In the genomic region with DNA sequence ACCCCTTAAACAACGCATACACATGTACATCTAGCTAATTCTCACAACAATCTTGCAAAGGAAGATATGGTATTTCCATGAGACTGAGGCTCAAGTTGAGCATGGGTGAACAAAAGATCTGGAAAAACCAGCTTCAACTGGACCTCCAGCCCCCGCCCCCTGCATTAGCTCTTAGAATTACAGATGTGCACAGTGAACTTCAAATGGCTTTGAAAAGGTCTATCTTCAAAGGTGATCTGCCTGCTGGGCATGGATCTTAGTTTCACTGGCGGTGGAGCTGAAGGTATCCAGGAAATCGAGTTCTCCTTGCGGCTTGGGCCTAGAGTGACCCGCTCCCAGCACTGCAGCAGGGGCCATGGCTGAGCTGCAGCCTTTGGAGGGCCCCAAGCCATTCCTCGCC, we compare ENCODE assay signal across 23 mouse cellular contexts. TPM values are rescaled to one million over a fixed set of nuclear protein-coding genes. Genes with fewer than 3 reads are reported as not detected.
A peak's percentile ranks its signal among the peaks of the same experiment; 100 is the strongest.
DNase-seq lines count a peak whose midpoint lies in the region; ATAC-seq and TF ChIP-seq lines count a peak whose summit lies in the region.
"Had no signal": no experiment of that assay in that cellular context is flagged by ENCODE, and none has a peak within 500 bp of the region (broad histone marks: within the 10 kb centered on the region; RNA-seq: fewer than 3 reads in every experiment).

No protein-coding gene starts in this region.

- no peak for TF ChIP-seq CTCF in kidney, postnatal 0 days (IDR thresholded peaks at IDR 0.05; ENCODE audit: low read depth)
- no peak for TF ChIP-seq CTCF in ES-Bruce4 (IDR thresholded peaks at IDR 0.05; ENCODE audit: low read depth, low read length)

- H3K9ac ChIP-seq in hindbrain, embryonic 13.5 days: no peak overlapping the region
- no peak overlapping the region for H3K9ac ChIP-seq in hindbrain, embryonic 14.5 days
- H3K9ac ChIP-seq in kidney, postnatal 0 days (ENCODE audit: low read depth, low read length): no peak overlapping the region
- 0 out of 2 replicates have a peak overlapping the region, but pooled peaks have one; percentile 5 for H3K9ac ChIP-seq in ES-Bruce4 (ENCODE audit: low read depth, poor library complexity, severe bottlenecking)
- H3K9ac ChIP-seq: forebrain, embryonic 12.5 days; intestine, embryonic 15.5 days; liver, postnatal 0 days had no signal

- H3K9me3 ChIP-seq in hindbrain, embryonic 13.5 days: no peaks in the 10 kb centered on the region
- no peaks in the 10 kb centered on the region for H3K9me3 ChIP-seq in hindbrain, embryonic 14.5 days (ENCODE audit: control insufficient read depth, low read length)
- H3K9me3 ChIP-seq in kidney, postnatal 0 days (replicated peaks; ENCODE audit: low read length): no peaks in the 10 kb centered on the region
- no peaks in the 10 kb centered on the region for H3K9me3 ChIP-seq in ES-Bruce4 (replicated peaks; ENCODE audit: control insufficient read depth, insufficient read depth, low read length, poor library complexity, severe bottlenecking)
- no peaks in the 10 kb centered on the region for H3K9me3 ChIP-seq in embryonic facial prominence, embryonic 10.5 days
- H3K9me3 ChIP-seq: forebrain, embryonic 12.5 days; intestine, embryonic 15.5 days; limb, embryonic 10.5 days had no signal

- H3K36me3 ChIP-seq in hindbrain, embryonic 13.5 days: peaks cover 64% of the 10 kb centered on the region
- peaks cover 71% of the 10 kb centered on the region for H3K36me3 ChIP-seq in hindbrain, embryonic 14.5 days (replicated peaks; ENCODE audit: control insufficient read depth, insufficient read depth)
- peaks cover 38% of the 10 kb centered on the region for H3K36me3 ChIP-seq in kidney, postnatal 0 days (ENCODE audit: insufficient read depth, low read length)
- peaks cover 13% of the 10 kb centered on the region for H3K36me3 ChIP-seq in ES-Bruce4 (ENCODE audit: control insufficient read depth, insufficient read depth, low read length, poor library complexity, severe bottlenecking)
- peaks cover 65% of the 10 kb centered on the region for H3K36me3 ChIP-seq in embryonic facial prominence, embryonic 10.5 days (replicated peaks)

- TF ChIP-seq POLR2A in ES-Bruce4 (IDR thresholded peaks at IDR 0.05; ENCODE audit: insufficient read depth, low read length): no peak

- ATAC-seq in hindbrain, embryonic 13.5 days (ENCODE audit: low FRiP score): no peak
- ATAC-seq in hindbrain, embryonic 14.5 days (ENCODE audit: low FRiP score): no peak
- no peak for ATAC-seq in kidney, postnatal 0 days (replicated peaks; ENCODE audit: low FRiP score, low read depth)
- ATAC-seq in cerebellum, adult (ENCODE audit: insufficient number of reproducible peaks, low FRiP score, low TSS enrichment): no peak
- ATAC-seq: CD4-positive, CD25-positive, alpha-beta regulatory T cell, adult 4 months; intestine, embryonic 15.5 days; liver, postnatal 0 days; lung, postnatal 0 days had no signal

- H3K4me3 ChIP-seq in hindbrain, embryonic 13.5 days: no peak overlapping the region
- no peak overlapping the region for H3K4me3 ChIP-seq in hindbrain, embryonic 14.5 days (replicated peaks; ENCODE audit: low read length)
- H3K4me3 ChIP-seq in kidney, postnatal 0 days (replicated peaks; ENCODE audit: low read depth, low read length): no peak overlapping the region
- H3K4me3 ChIP-seq in ES-Bruce4 (ENCODE audit: low read depth, low read length): peak overlapping the region; percentile 1; the same call in 1 of the 2 replicates
- H3K4me3 ChIP-seq in embryonic facial prominence, embryonic 10.5 days: no peak overlapping the region
- H3K4me3 ChIP-seq: forebrain, embryonic 12.5 days; intestine, embryonic 15.5 days; layer of hippocampus, adult 2 months; limb, embryonic 10.5 days had no signal

- no peak overlapping the region for H3K4me2 ChIP-seq in hindbrain, embryonic 13.5 days
- no peak overlapping the region for H3K4me2 ChIP-seq in hindbrain, embryonic 14.5 days (replicated peaks)
- H3K4me2 ChIP-seq in kidney, postnatal 0 days (ENCODE audit: low read length): no peak overlapping the region
- H3K4me2 ChIP-seq: forebrain, embryonic 12.5 days; heart, embryonic 11.5 days; intestine, embryonic 15.5 days had no signal

- H3K27ac ChIP-seq in hindbrain, embryonic 13.5 days: peak overlapping the region; percentile 23; the same call in 1 of the 2 replicates
- H3K27ac ChIP-seq in hindbrain, embryonic 14.5 days: no peak overlapping the region
- peak overlapping the region; percentile 31; the same call in 1 of the 2 replicates for H3K27ac ChIP-seq in kidney, postnatal 0 days
- peak overlapping the region; percentile 92 for H3K27ac ChIP-seq in ES-Bruce4 (ENCODE audit: insufficient read depth, low read length)
- 0 out of 2 replicates have a peak overlapping the region, but pooled peaks have one; percentile 37 for H3K27ac ChIP-seq in embryonic facial prominence, embryonic 10.5 days (replicated peaks)
- H3K27ac ChIP-seq: forebrain, embryonic 12.5 days; intestine, embryonic 15.5 days; layer of hippocampus, adult 2 months; limb, embryonic 10.5 days; macrophage had no signal

- DNase-seq in hindbrain, embryonic 14.5 days (ENCODE audit: low spot score): no peak
- DNase-seq in kidney, postnatal 0 days (ENCODE audit: low spot score): no peak
- no peak for DNase-seq in kidney, postnatal 14 days
- no peak for DNase-seq in embryonic facial prominence, embryonic 10.5 days (ENCODE audit: low spot score)
- DNase-seq: adrenal gland, postnatal 14 days; cerebellum, adult 9-11 months; heart, postnatal 10 days; kidney, adult 8-10 months; liver; liver, postnatal 0 days; right cerebral cortex, postnatal 25 days; spleen, adult 18-20 months had no signal

- H3K27me3 ChIP-seq in hindbrain, embryonic 13.5 days: no peaks in the 10 kb centered on the region
- H3K27me3 ChIP-seq in hindbrain, embryonic 14.5 days (ENCODE audit: control insufficient read depth, insufficient read depth, low read length): no peaks in the 10 kb centered on the region
- H3K27me3 ChIP-seq in kidney, postnatal 0 days (ENCODE audit: insufficient read depth, low read length): no peaks in the 10 kb centered on the region
- H3K27me3 ChIP-seq in ES-Bruce4 (ENCODE audit: control insufficient read depth, insufficient read depth, low read length, poor library complexity, severe bottlenecking): no peaks in the 10 kb centered on the region
- H3K27me3 ChIP-seq in embryonic facial prominence, embryonic 10.5 days (replicated peaks; ENCODE audit: low read depth, poor library complexity, severe bottlenecking): no peaks in the 10 kb centered on the region
- H3K27me3 ChIP-seq: forebrain, embryonic 12.5 days; intestine, embryonic 15.5 days had no signal

- WGBS in hindbrain, embryonic 13.5 days: 89% methylated on average over 7 of the region's 7 CpGs
- 93% methylated on average over 7 of the region's 7 CpGs for WGBS in hindbrain, embryonic 14.5 days
- 78% methylated on average over 7 of the region's 7 CpGs for WGBS in kidney, postnatal 0 days
- WGBS in embryonic facial prominence, embryonic 10.5 days: 88% methylated on average over 7 of the region's 7 CpGs

- no peaks in the 10 kb centered on the region for H3K4me1 ChIP-seq in hindbrain, embryonic 13.5 days (replicated peaks)
- H3K4me1 ChIP-seq in hindbrain, embryonic 14.5 days (replicated peaks; ENCODE audit: control insufficient read depth, insufficient read depth, low read length): no peaks in the 10 kb centered on the region
- no peaks in the 10 kb centered on the region for H3K4me1 ChIP-seq in kidney, postnatal 0 days (replicated peaks; ENCODE audit: insufficient read depth, low read length)
- H3K4me1 ChIP-seq in ES-Bruce4 (ENCODE audit: control insufficient read depth, insufficient read depth, low read length): no peaks in the 10 kb centered on the region
- no peaks in the 10 kb centered on the region for H3K4me1 ChIP-seq in embryonic facial prominence, embryonic 10.5 days
- H3K4me1 ChIP-seq: forebrain, embryonic 12.5 days; intestine, embryonic 15.5 days; limb, embryonic 10.5 days had no signal

- peak; percentile 71; the same call in 1 of the 2 replicates for TF ChIP-seq EP300 in ES-Bruce4 (IDR thresholded peaks at IDR 0.05; ENCODE audit: insufficient read depth, low read depth, low read length)

RNA-seq across cellular contexts. Expression of a gene that starts 9.6 kb away (rescaled TPM):
- polyA plus RNA-seq in hindbrain, embryonic 13.5 days (2015; fragmentation: Nextera tagmentation; extraction: Ambion mirVana): 70.0 and 70.6 TPM in 2 replicates
- polyA plus RNA-seq in hindbrain, embryonic 14.5 days (2014; fragmentation: Nextera tagmentation; extraction: Ambion mirVana): 62.6 and 67.0 TPM in 2 replicates
- 37.9 and 39.9 TPM in 2 replicates for polyA plus RNA-seq in kidney, postnatal 0 days (2015; fragmentation: Nextera tagmentation; extraction: Ambion mirVana)
- polyA plus RNA-seq in ES-Bruce4 (2011; ENCODE audit: insufficient read depth, insufficient read length, low read depth, missing spikeins): 41.0 and 41.4 TPM in 2 replicates
- 48.1 and 48.4 TPM in 2 replicates for polyA plus RNA-seq in embryonic facial prominence, embryonic 10.5 days (2016; fragmentation: Nextera tagmentation; extraction: Ambion mirVana)

RNA-seq across cellular contexts. Expression of a gene that starts 9.8 kb away (rescaled TPM):
- polyA plus RNA-seq in hindbrain, embryonic 13.5 days (2015; fragmentation: Nextera tagmentation; extraction: Ambion mirVana): 416 and 430 TPM in 2 replicates
- polyA plus RNA-seq in hindbrain, embryonic 14.5 days (2014; fragmentation: Nextera tagmentation; extraction: Ambion mirVana): 231 and 235 TPM in 2 replicates
- 375 and 420 TPM in 2 replicates for polyA plus RNA-seq in kidney, postnatal 0 days (2015; fragmentation: Nextera tagmentation; extraction: Ambion mirVana)
- polyA plus RNA-seq in ES-Bruce4 (2011; ENCODE audit: insufficient read depth, insufficient read length, low read depth, missing spikeins): 120 and 130 TPM in 2 replicates
- 377 and 387 TPM in 2 replicates for polyA plus RNA-seq in embryonic facial prominence, embryonic 10.5 days (2016; fragmentation: Nextera tagmentation; extraction: Ambion mirVana)

RNA-seq across cellular contexts. Expression of a gene that starts 20.9 kb away (rescaled TPM):
- polyA plus RNA-seq in hindbrain, embryonic 13.5 days (2015; fragmentation: Nextera tagmentation; extraction: Ambion mirVana): 11.8 TPM in 2 replicates
- polyA plus RNA-seq in hindbrain, embryonic 14.5 days (2014; fragmentation: Nextera tagmentation; extraction: Ambion mirVana): 7.0 and 8.1 TPM in 2 replicates
- 1.5 and 2.0 TPM in 2 replicates for polyA plus RNA-seq in kidney, postnatal 0 days (2015; fragmentation: Nextera tagmentation; extraction: Ambion mirVana)
- 2.9 and 3.8 TPM in 2 replicates for polyA plus RNA-seq in ES-Bruce4 (2011; ENCODE audit: insufficient read depth, insufficient read length, low read depth, missing spikeins)
- polyA plus RNA-seq in embryonic facial prominence, embryonic 10.5 days (2016; fragmentation: Nextera tagmentation; extraction: Ambion mirVana): 2.8 and 3.7 TPM in 2 replicates

RNA-seq across cellular contexts. Expression of a gene that starts 24.3 kb away (rescaled TPM):
- 79.6 and 86.3 TPM in 2 replicates for polyA plus RNA-seq in hindbrain, embryonic 13.5 days (2015; fragmentation: Nextera tagmentation; extraction: Ambion mirVana)
- polyA plus RNA-seq in hindbrain, embryonic 14.5 days (2014; fragmentation: Nextera tagmentation; extraction: Ambion mirVana): 111 and 123 TPM in 2 replicates
- polyA plus RNA-seq in kidney, postnatal 0 days (2015; fragmentation: Nextera tagmentation; extraction: Ambion mirVana): 90.6 and 99.7 TPM in 2 replicates
- polyA plus RNA-seq in ES-Bruce4 (2011; ENCODE audit: insufficient read depth, insufficient read length, low read depth, missing spikeins): 7.6 and 7.7 TPM in 2 replicates
- 47.0 and 48.9 TPM in 2 replicates for polyA plus RNA-seq in embryonic facial prominence, embryonic 10.5 days (2016; fragmentation: Nextera tagmentation; extraction: Ambion mirVana)

RNA-seq across cellular contexts. Expression of a gene that starts 41.4 kb away (rescaled TPM):
- 8.7 and 9.6 TPM in 2 replicates for polyA plus RNA-seq in hindbrain, embryonic 13.5 days (2015; fragmentation: Nextera tagmentation; extraction: Ambion mirVana)
- 8.4 and 9.0 TPM in 2 replicates for polyA plus RNA-seq in hindbrain, embryonic 14.5 days (2014; fragmentation: Nextera tagmentation; extraction: Ambion mirVana)
- 14.0 TPM in 2 replicates for polyA plus RNA-seq in kidney, postnatal 0 days (2015; fragmentation: Nextera tagmentation; extraction: Ambion mirVana)
- polyA plus RNA-seq in ES-Bruce4 (2011; ENCODE audit: insufficient read depth, insufficient read length, low read depth, missing spikeins): 24.2 and 26.8 TPM in 2 replicates
- 17.8 and 20.0 TPM in 2 replicates for polyA plus RNA-seq in embryonic facial prominence, embryonic 10.5 days (2016; fragmentation: Nextera tagmentation; extraction: Ambion mirVana)
